Mouse (Mus musculus) spleen, adult 2 months (tissue): ENCODE measurements around the gene Hspa1l. TPM values are rescaled to one million over a fixed set of nuclear protein-coding genes. Genes with fewer than 3 reads are reported as not detected.
A peak's percentile ranks its signal among the peaks of the same experiment; 100 is the strongest.
"Not testable (repeated sequence)": the region's sequence is repeated elsewhere in the genome, so short reads cannot be mapped to it uniquely, and the experiment has no call there.

Experiments used
- DNase-seq, 2 experiments: peaks; one replicate each; pipeline versions ENCODE4 v3.0.0 to v3.0.0-alpha.2; 2012 to 2021; ENCODE audit warnings: low spot score in 2 of 2, low read depth in 1 of 2
- H3K27ac ChIP-seq: fragments of 200-500 bp; 2 replicates; pipeline ENCODE4 v1.5.1; 2012; ENCODE audit warnings: low read length, inconsistent platforms; ENCODE audit not compliant: insufficient read depth
- H3K27me3 ChIP-seq: fragments of 200-500 bp; 2 replicates; pipeline ENCODE4 v1.6.1; 2012; ENCODE audit warnings: mild to moderate bottlenecking, moderate library complexity, low read length, inconsistent platforms; ENCODE audit not compliant: control insufficient read depth, insufficient read depth
- H3K36me3 ChIP-seq: fragments of 200-500 bp; 2 replicates; pipeline ENCODE4 v1.6.1; 2012; ENCODE audit warnings: mild to moderate bottlenecking, low read length, inconsistent platforms; ENCODE audit not compliant: control insufficient read depth, insufficient read depth
- H3K4me1 ChIP-seq: fragments of 200-500 bp; 2 replicates; pipeline ENCODE4 v1.6.1; 2011; ENCODE audit warnings: inconsistent platforms; ENCODE audit not compliant: control insufficient read depth, insufficient read depth, insufficient read length
- H3K4me3 ChIP-seq: fragments of 200-500 bp; 2 replicates; pipeline ENCODE4 v1.5.1; 2011; ENCODE audit warnings: mild to moderate bottlenecking, inconsistent platforms; ENCODE audit not compliant: insufficient read depth, insufficient read length; ENCODE audit errors: extremely low read depth
- CTCF ChIP-seq: fragments of 200-500 bp; IDR thresholded peaks from 2 replicates; pipeline ENCODE4 v1.5.1; 2011; ENCODE audit warnings: mild to moderate bottlenecking, inconsistent platforms; ENCODE audit not compliant: insufficient read depth, insufficient read length, insufficient replicate concordance; ENCODE audit errors: extremely low read depth
- POLR2A ChIP-seq: fragments of 200-500 bp; IDR thresholded peaks from 2 replicates; pipeline ENCODE4 v1.6.1; 2011; ENCODE audit warnings: low read depth, low read length, inconsistent platforms
- WGBS: fragments of 180-500 bp; shearing (Covaris S2); methylation state at CpG from one replicate; pipeline ENCODE4 v1.1.7; 2018; 5-methylcytosine and 5-hydroxymethylcytosine counted together
- polyA plus RNA-seq: library from polyadenylated mRNA; depleted of rRNA; stranded (reverse); fragments of >200 nt; gene quantifications from 2 replicates; pipeline ENCODE4 v1.2.3, GENCODE M21; 2012

The Hspa1l gene
- polyA plus RNA-seq, 1 experiment, result 0.06 TPM

DNA sequence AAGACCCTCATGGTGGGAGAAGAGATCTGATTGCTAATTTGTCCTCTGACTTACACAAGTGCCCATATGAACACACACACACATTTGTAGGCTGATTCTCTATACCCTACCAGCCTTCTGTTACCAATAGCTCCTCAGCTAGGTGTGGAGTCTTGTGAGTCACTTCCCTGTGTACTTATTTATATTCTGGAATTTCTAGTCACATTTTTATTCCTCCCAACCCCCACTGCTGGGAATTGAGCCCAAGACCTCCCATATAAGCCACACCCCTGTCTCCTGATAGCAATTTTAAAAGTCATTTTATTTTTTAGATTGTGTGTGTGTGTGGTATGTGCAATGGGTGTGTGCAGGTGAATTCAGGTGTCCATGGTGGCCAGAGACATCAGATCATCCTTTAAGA is 28.1 kb upstream of the Hspa1l start:
- TF ChIP-seq CTCF, result no peak
- H3K27me3 ChIP-seq, result no peaks in the 10 kb centered on the region
- no peaks in the 10 kb centered on the region for H3K36me3 ChIP-seq
- H3K27ac ChIP-seq, result no peak overlapping the region
- H3K4me1 ChIP-seq, result no peaks in the 10 kb centered on the region
- H3K4me3 ChIP-seq, result no peak overlapping the region
- no peak for DNase-seq

DNA sequence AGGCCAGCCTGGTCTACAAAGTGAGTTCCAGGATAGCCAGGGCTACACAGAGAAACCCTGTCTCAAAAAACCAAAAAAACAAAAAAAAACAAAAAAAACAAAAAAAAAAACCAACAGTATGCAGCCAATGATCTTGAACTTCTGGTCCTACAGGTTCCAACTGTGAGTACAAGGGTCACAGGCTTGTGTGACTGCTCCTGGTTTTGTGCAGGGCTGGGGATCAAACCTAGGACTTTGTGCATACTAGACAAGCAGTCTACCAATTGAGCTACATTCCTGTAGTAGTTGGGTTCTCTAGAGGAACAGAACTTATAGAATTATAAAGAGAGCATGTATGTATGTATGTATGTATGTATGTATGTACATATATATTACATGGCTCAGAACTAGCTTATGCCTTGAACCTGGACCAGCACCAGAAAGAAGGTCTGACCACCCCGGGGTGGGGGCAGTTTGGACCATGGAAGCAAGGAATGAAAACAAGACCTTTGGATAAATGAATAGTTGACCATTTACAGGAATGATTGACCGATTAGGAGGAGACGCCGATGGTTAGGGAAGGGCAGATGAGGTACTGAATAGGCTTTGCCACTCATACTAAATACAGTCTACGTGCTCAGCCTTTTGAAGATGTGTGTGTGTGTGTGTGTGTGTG is 25.9 kb upstream of the Hspa1l start:
- peaks cover 2% of the 10 kb centered on the region; the same call in 1 of the 2 replicates for H3K36me3 ChIP-seq
- no peak overlapping the region for H3K4me3 ChIP-seq
- no peak for DNase-seq
- no peaks in the 10 kb centered on the region for H3K27me3 ChIP-seq
- no peak overlapping the region for H3K27ac ChIP-seq
- H3K4me1 ChIP-seq, result peaks cover 3% of the 10 kb centered on the region; the same call in 1 of the 2 replicates
- TF ChIP-seq POLR2A (no peak), CTCF (no peak)
- 95% methylated on average over 5 of the region's 5 CpGs for WGBS

GRCm38 (mm10) chr17:34947606-34948005 is 24.9 kb upstream of the Hspa1l start:
- TF ChIP-seq CTCF (peak; percentile 5; the same call in 1 of the 2 replicates), POLR2A (no peak)
- no peak overlapping the region for H3K27ac ChIP-seq
- H3K4me1 ChIP-seq, result peaks cover 7% of the 10 kb centered on the region; the same call in 1 of the 2 replicates
- 40% methylated on average over 8 of the region's 8 CpGs for WGBS
- H3K27me3 ChIP-seq, result no peaks in the 10 kb centered on the region
- peaks cover 2% of the 10 kb centered on the region; the same call in 1 of the 2 replicates for H3K36me3 ChIP-seq
- no peak for DNase-seq
- no peak overlapping the region for H3K4me3 ChIP-seq

DNA sequence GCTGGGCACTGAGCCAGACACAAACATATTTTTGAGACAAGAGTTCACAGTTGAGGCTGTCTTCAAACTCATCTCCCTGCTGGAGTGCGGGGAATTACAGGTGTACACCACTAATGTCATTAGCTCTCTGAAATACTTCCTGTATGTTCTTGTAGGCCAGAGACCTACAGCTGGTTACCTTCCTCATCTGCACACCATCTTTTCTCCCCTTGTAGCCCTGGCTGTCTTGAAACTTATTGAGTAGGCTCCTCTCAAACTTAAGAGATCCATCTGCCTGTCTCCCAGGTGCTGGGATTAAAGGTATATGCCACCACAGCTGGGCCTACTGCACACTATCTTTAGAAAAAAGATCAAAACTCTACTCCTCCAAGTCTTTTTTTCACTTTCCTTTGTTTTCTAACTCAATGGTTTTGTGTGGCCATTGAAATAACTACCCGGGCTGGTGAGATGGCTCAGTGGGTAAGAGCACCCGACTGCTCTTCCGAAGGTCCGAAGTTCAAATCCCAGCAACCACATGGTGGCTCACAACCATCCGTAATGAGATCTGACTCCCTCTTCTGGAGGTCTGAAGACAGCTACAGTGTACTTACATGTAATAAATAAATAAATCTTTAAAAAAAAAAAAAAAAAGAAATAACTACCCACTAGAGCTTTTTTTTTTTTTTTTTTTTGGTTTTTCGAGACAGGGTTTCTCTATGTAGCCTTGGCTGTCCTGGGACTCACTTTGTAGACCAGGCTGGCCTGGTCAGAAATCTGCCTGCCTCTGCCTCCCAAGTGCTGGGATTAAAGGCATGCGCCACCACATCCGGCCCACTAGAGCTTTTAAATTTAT is 23.6 kb upstream of the Hspa1l start:
- H3K4me3 ChIP-seq, DNase-seq, H3K4me1 ChIP-seq, H3K27me3 ChIP-seq, H3K36me3 ChIP-seq, H3K27ac ChIP-seq: not testable (repeated sequence)
- WGBS, result 79% methylated on average over 9 of the region's 9 CpGs

GRCm38 (mm10) chr17:34949553-34949969 is 22.9 kb upstream of the Hspa1l start:
- H3K4me3 ChIP-seq, result no peak overlapping the region
- H3K27me3 ChIP-seq, result no peaks in the 10 kb centered on the region
- no peak overlapping the region for H3K27ac ChIP-seq
- peaks cover 2% of the 10 kb centered on the region; the same call in 1 of the 2 replicates for H3K36me3 ChIP-seq
- peaks cover 7% of the 10 kb centered on the region; the same call in 1 of the 2 replicates for H3K4me1 ChIP-seq
- TF ChIP-seq POLR2A (no peak), CTCF (no peak)
- DNase-seq, result no peak
- WGBS, result 73% methylated on average over 4 of the region's 4 CpGs

DNA sequence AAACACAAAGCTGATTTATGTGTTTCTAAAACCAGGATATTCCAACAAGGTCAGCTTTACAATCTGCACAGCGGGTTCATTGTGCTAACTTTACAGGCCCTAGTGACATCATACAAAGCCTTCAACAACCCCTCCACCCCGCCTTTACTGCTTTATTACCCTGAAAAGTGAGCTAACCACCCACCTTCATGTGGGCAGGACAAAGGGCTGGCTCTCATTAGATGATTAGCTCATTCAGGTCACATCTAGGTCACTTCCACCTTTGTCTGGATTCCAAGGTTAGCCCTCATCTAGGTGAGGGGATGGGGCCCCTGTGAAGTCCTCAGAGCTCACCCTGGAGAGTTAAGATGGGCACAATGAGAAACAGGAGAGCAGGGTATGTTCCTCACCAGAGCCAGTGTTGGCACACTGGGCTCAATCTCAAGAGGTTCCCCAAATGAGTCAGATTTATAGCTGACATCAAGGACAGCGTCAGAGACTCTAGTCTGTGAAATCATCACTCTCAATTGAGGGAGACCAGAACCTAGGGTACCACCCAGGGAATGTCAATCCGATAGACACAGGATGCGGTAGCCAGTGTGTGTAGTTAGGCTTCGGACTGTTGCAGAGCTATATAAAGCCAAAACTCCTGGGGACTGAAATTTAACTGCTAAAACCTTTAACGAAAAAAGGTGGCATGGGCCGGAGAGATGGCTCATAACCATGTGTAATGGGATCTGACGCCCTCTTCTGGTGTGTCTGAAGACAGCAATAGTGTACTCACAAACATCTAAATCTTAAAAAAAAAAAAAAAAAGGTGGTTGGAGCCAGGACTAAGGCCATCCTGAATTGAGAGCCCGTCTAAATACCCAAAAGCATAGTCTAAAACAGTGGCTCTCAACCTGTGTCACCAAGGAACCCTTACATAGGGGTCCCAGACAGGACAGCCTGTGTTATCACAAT is 21.7 kb upstream of the Hspa1l start:
- Histone ChIP-seq H3K36me3 (peaks cover 2% of the 10 kb centered on the region; the same call in 1 of the 2 replicates), H3K4me1 (peaks cover 7% of the 10 kb centered on the region; the same call in 1 of the 2 replicates), H3K4me3 (no peak overlapping the region), H3K27ac (no peak overlapping the region), H3K27me3 (no peaks in the 10 kb centered on the region)
- TF ChIP-seq CTCF, result no peak
- WGBS, result 42% methylated on average over 10 of the region's 10 CpGs
- no peak for DNase-seq
